12 mouse cellular contexts compared by ENCODE assay signal in genomic region chr3:42214624-42215276, GRCm38 (mm10).
DNase-seq lines count a peak whose midpoint lies in the region; ATAC-seq and TF ChIP-seq lines count a peak whose summit lies in the region.
"Had no signal": no experiment of that assay in that cellular context is flagged by ENCODE, and none has a peak within 500 bp of the region (broad histone marks: within the 10 kb centered on the region; RNA-seq: fewer than 3 reads in every experiment).

No protein-coding gene starts in this region.

- H3K9me3 ChIP-seq in midbrain, postnatal 0 days (ENCODE audit: low read length), result no peaks in the 10 kb centered on the region
- H3K9me3 ChIP-seq in midbrain, embryonic 10.5 days (replicated peaks), result no peaks in the 10 kb centered on the region
- H3K9me3 ChIP-seq: heart, embryonic 13.5 days had no signal

- no peaks in the 10 kb centered on the region for H3K36me3 ChIP-seq in midbrain, postnatal 0 days (ENCODE audit: insufficient read depth, low read length)
- no peaks in the 10 kb centered on the region for H3K36me3 ChIP-seq in midbrain, embryonic 10.5 days
- H3K36me3 ChIP-seq: heart, embryonic 13.5 days had no signal

- no peaks in the 10 kb centered on the region for H3K4me1 ChIP-seq in midbrain, postnatal 0 days (ENCODE audit: insufficient read depth, low read length)
- no peaks in the 10 kb centered on the region for H3K4me1 ChIP-seq in midbrain, embryonic 10.5 days
- H3K4me1 ChIP-seq: heart, embryonic 13.5 days had no signal

- no peak overlapping the region for H3K27ac ChIP-seq in midbrain, postnatal 0 days (ENCODE audit: low read depth, low read length)
- no peak overlapping the region for H3K27ac ChIP-seq in midbrain, embryonic 10.5 days (replicated peaks)
- H3K27ac ChIP-seq: heart, embryonic 13.5 days; macrophage had no signal

- no peak overlapping the region for H3K4me2 ChIP-seq in midbrain, postnatal 0 days (ENCODE audit: low read depth, low read length, poor library complexity, severe bottlenecking)
- H3K4me2 ChIP-seq: heart, embryonic 13.5 days had no signal

- H3K4me3 ChIP-seq in midbrain, postnatal 0 days (ENCODE audit: low read depth, low read length), result no peak overlapping the region
- H3K4me3 ChIP-seq in midbrain, embryonic 10.5 days, result no peak overlapping the region
- H3K4me3 ChIP-seq: heart, embryonic 13.5 days had no signal

- 61% methylated on average over 10 of the region's 10 CpGs for WGBS in midbrain, postnatal 0 days
- whole genome bisulfite sequencing in midbrain, embryonic 10.5 days, result 74% methylated on average over 10 of the region's 10 CpGs

- H3K27me3 ChIP-seq in midbrain, postnatal 0 days (ENCODE audit: insufficient read depth, low read length), result no peaks in the 10 kb centered on the region
- no peaks in the 10 kb centered on the region for H3K27me3 ChIP-seq in midbrain, embryonic 10.5 days (ENCODE audit: low read depth, poor library complexity, severe bottlenecking)
- H3K27me3 ChIP-seq: heart, embryonic 13.5 days had no signal

- H3K9ac ChIP-seq in midbrain, postnatal 0 days (replicated peaks; ENCODE audit: low read length, poor library complexity, severe bottlenecking), result no peak overlapping the region
- H3K9ac ChIP-seq: heart, embryonic 13.5 days had no signal

- peak; percentile 18 for DNase-seq in midbrain, postnatal 0 days (ENCODE audit: low spot score)
- DNase-seq in midbrain, embryonic 10.5 days (ENCODE audit: low spot score), result no peak
- DNase-seq in forelimb bud, embryonic 11.5 days (ENCODE audit: low read depth, low spot score), result peak; percentile 26
- DNase-seq in kidney, postnatal 4 days, result peak; percentile 14 to 43
- no peak for DNase-seq in lung, adult 18-20 months
- DNase-seq in frontal cortex, postnatal 14 days (ENCODE audit: low spot score in 2 of 2), result no peak
- no peak for DNase-seq in left cerebral cortex, adult 11 months (ENCODE audit: low spot score)
- DNase-seq: cerebellum, postnatal 25 days; liver; thymus, postnatal 4 days had no signal

- TF ChIP-seq CTCF in midbrain, postnatal 0 days (IDR thresholded peaks at IDR 0.05), result no peak

- ATAC-seq in midbrain, postnatal 0 days (ENCODE audit: low FRiP score), result no peak

Comparison
In these comparisons a context has a peak if more than half of its experiments do, and no peak if none do; other contexts are left out.
1. DNase-seq: peak in midbrain, postnatal 0 days (single experiment), forelimb bud, embryonic 11.5 days (single experiment) and kidney, postnatal 4 days (2 of 2); none in midbrain, embryonic 10.5 days (single experiment), lung, adult 18-20 months (0 of 2), frontal cortex, postnatal 14 days (0 of 2) and left cerebral cortex, adult 11 months (single experiment).